Mouse (Mus musculus): ENCODE results near the gene Btg4. TPM values are rescaled to one million over a fixed set of nuclear protein-coding genes. Genes with fewer than 3 reads are reported as not detected.
A peak's percentile ranks its signal among the peaks of the same experiment; 100 is the strongest.

Btg4 gene
- total and polyA plus RNA-seq, 3 experiments: not detected

DNA sequence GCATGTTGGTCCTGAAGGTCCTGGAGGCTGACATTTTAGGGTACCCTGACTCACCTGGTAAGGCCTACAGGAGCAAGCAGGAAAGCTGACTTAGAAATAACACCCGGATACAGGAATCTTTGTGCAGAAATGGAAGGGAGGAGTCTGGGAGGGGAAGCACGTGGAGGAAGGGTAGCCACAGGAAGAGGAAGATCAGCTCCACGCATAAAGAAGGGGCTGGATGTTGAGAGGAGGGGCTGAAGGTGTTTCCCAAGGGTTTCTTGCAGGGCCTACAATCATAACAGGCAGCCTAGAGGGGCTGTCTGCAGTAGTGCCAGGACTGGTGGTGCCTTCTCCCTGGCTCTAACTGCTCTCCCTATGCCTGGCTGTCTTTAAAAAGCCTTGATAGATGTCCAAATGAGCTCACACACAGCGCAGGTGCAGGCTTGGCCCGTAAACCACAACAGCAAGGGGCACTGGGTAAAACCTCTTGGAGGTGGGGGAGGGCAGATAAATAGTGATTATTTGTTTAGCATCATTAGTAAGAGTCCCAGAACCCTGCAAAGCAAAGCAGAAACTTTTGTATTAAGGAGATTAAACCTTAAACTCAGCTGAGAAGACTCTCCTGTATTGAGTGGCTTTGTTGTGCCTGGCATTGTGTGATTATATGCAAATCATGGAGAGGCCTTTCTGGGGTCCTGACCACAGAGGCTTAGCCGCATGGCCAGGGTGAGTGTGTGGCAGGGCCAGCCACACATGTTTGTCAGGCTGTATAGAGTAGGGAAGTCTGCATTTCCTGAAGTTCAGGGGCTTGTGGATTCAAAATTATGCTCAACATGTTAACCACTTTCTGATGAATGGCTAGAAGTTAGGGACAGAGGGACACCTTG is 104.8 kb downstream of the Btg4 start, which contains the start of gene Gm32742 (continued):
- TF ChIP-seq IRF4 (IDR thresholded peaks at IDR 0.05; ENCODE audit: low read depth, low read length): peak; percentile 36
- TF ChIP-seq CHD1 (IDR thresholded peaks at IDR 0.05; ENCODE audit: low read depth, low read length): no peak
- TF ChIP-seq NELFE (IDR thresholded peaks at IDR 0.05; ENCODE audit: low read depth, low read length): no peak
- TF ChIP-seq ZC3H11A (IDR thresholded peaks at IDR 0.05; ENCODE audit: low read depth, low read length): no peak
- TF ChIP-seq CHD2 (IDR thresholded peaks at IDR 0.05; ENCODE audit: low read length): peak; percentile 65; the same call in 1 of the 2 replicates
- TF ChIP-seq UBTF (IDR thresholded peaks at IDR 0.05; ENCODE audit: low read depth, low read length): no peak
- TF ChIP-seq MYC (IDR thresholded peaks at IDR 0.05; ENCODE audit: low read depth, low read length): peak; percentile 64; the same call in 1 of the 2 replicates
- peak; percentile 75 for TF ChIP-seq EP300 (IDR thresholded peaks at IDR 0.05; ENCODE audit: low read length)
- TF ChIP-seq CTCF (conservative IDR thresholded peaks at IDR 0.05 in 1 of 2, IDR thresholded peaks at IDR 0.05 in 1 of 2; ENCODE audit: low read depth in 2 of 2, low read length in 2 of 2): no peak
- TF ChIP-seq ZNF384 (IDR thresholded peaks at IDR 0.05; ENCODE audit: low read depth, low read length): no peak
- peak; percentile 65 for TF ChIP-seq BHLHE40 (IDR thresholded peaks at IDR 0.05; ENCODE audit: low read depth, low read length)
- TF ChIP-seq TCF12 (IDR thresholded peaks at IDR 0.05; ENCODE audit: low read depth, low read length): peak; percentile 48
- no peak for TF ChIP-seq KAT2A (IDR thresholded peaks at IDR 0.05; ENCODE audit: insufficient replicate concordance, low read length)
- TF ChIP-seq USF2 (conservative IDR thresholded peaks at IDR 0.05; ENCODE audit: low read depth, low read length): no peak
- TF ChIP-seq POLR2AphosphoS2 (IDR thresholded peaks at IDR 0.05; ENCODE audit: low read depth, low read length): no peak

DNA sequence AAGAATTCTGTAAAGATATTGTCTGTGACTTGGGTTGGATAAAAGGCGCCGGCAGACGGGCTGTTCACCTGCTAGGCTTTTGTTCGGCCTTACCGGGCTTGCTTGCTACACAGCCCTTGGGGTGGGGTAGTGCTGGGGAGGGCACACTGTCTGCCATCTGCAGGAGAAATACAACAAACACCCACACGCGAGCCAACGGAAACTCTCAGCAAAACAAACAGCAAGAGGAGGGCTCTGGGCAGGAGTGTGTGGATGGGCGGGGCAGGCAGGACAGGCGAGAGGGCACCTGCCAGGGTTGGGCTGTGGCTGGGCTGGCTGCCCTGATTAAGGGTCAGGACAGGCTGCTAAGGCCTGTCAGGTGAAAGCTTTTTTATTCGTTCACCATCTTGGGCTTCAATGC is 107.3 kb downstream of the Btg4 start:
- Histone ChIP-seq H3K79me2 (replicated peaks; ENCODE audit: control insufficient read depth, extremely low read depth, insufficient read depth, poor library complexity, severe bottlenecking) (no peaks in the 10 kb centered on the region), H3K36me3 (replicated peaks in 1 of 2; ENCODE audit: control insufficient read depth in 1 of 2, insufficient read depth in 1 of 2, low read length in 1 of 2) (no peaks in the 10 kb centered on the region), H3K27me3 (replicated peaks) (no peaks in the 10 kb centered on the region), H3K4me1 (ENCODE audit: control insufficient read depth in 1 of 2, insufficient read depth in 2 of 2) (peaks cover 28 to 45% of the 10 kb centered on the region in 2 experiments), H3K4me2 (ENCODE audit: insufficient read depth, low read depth, poor library complexity, severe bottlenecking) (no peak overlapping the region), H3K27ac (ENCODE audit: insufficient read depth, low read depth) (no peak overlapping the region), H3K4me3 (replicated peaks in 1 of 3; ENCODE audit: low read depth in 2 of 3, low read length in 2 of 3, poor library complexity in 1 of 3) (no peak overlapping the region), H3K9ac (ENCODE audit: insufficient read depth, low read depth) (no peak overlapping the region), H3K9me3 (replicated peaks; ENCODE audit: low read length) (no peaks in the 10 kb centered on the region)
- dilution Hi-C loops (cut with MboI; ENCODE audit: extremely low pct_ligation_motif_present, extremely low pct_unique_long_range_greater_than_20kb, low sequenced_read_pairs) (no loop called here), in situ Hi-C loops (cut with MboI; ENCODE audit: low pct_ligation_motif_present, low pct_unique_long_range_greater_than_20kb, low sequenced_read_pairs) (loop anchor here (25.0 kb wide), 2 partner anchors 594 to 744 kb away; partner anchors contain the start of gene Arhgap20)
- no peak for DNase-seq (ENCODE audit: extremely low read depth)
- no peak for TF ChIP-seq HCFC1 (IDR thresholded peaks at IDR 0.05; ENCODE audit: low read depth, low read length)
- TF ChIP-seq SMC3 (IDR thresholded peaks at IDR 0.05; ENCODE audit: low read depth, low read length): no peak

DNA sequence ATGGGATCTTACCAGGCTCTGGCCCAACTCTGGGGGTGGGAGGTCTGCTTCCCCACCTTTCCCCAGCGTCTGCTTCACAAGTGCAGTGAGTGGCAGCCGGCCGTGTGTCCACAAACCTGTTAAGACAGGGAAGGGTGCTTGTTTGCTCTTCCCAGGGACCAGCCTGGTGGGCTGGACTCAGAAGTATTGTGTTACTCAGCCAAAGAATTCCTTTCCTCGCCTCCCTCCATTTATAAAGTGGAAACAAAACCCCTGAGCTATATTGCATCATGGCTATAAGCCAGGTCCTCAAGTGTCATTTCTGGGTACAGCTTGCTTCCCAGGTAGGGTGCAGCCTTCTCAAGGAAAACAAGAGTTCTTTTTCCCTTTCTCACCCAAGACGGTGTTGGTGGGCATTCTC is 108.0 kb downstream of the Btg4 start:
- H3K27me3 ChIP-seq (replicated peaks): no peaks in the 10 kb centered on the region
- in situ Hi-C loops (cut with MboI; ENCODE audit: low pct_ligation_motif_present, low pct_unique_long_range_greater_than_20kb, low sequenced_read_pairs): loop anchor here (25.0 kb wide), 2 partner anchors 594 to 744 kb away; partner anchors contain the start of gene Arhgap20
- no peaks in the 10 kb centered on the region for H3K79me2 ChIP-seq (replicated peaks; ENCODE audit: control insufficient read depth, extremely low read depth, insufficient read depth, poor library complexity, severe bottlenecking)
- dilution Hi-C loops (cut with MboI; ENCODE audit: extremely low pct_ligation_motif_present, extremely low pct_unique_long_range_greater_than_20kb, low sequenced_read_pairs): no loop called here
- H3K9me3 ChIP-seq (replicated peaks; ENCODE audit: low read length): no peaks in the 10 kb centered on the region
- TF ChIP-seq CHD2 (IDR thresholded peaks at IDR 0.05; ENCODE audit: low read length) (no peak), UBTF (IDR thresholded peaks at IDR 0.05; ENCODE audit: low read depth, low read length) (no peak), RAD21 (IDR thresholded peaks at IDR 0.05; ENCODE audit: low read depth, low read length) (no peak), KAT2A (IDR thresholded peaks at IDR 0.05; ENCODE audit: insufficient replicate concordance, low read length) (no peak), SIN3A (IDR thresholded peaks at IDR 0.05; ENCODE audit: low read length) (no peak), ZMIZ1 (IDR thresholded peaks at IDR 0.05; ENCODE audit: low read depth, low read length) (no peak), MXI1 (IDR thresholded peaks at IDR 0.05; ENCODE audit: low read depth, low read length) (no peak), ZNF384 (IDR thresholded peaks at IDR 0.05; ENCODE audit: low read depth, low read length) (no peak), IRF4 (IDR thresholded peaks at IDR 0.05; ENCODE audit: low read depth, low read length) (no peak), RCOR1 (conservative IDR thresholded peaks at IDR 0.05; ENCODE audit: low read depth, low read length) (no peak), USF2 (conservative IDR thresholded peaks at IDR 0.05; ENCODE audit: low read depth, low read length) (no peak), POLR2A (IDR thresholded peaks at IDR 0.05; ENCODE audit: low read depth, low read length) (no peak), CHD1 (IDR thresholded peaks at IDR 0.05; ENCODE audit: low read depth, low read length) (no peak), MAZ (IDR thresholded peaks at IDR 0.05; ENCODE audit: low read depth, low read length) (no peak), JUN (IDR thresholded peaks at IDR 0.05; ENCODE audit: insufficient read depth, low read depth, low read length) (no peak)
- H3K4me1 ChIP-seq (ENCODE audit: control insufficient read depth in 1 of 2, insufficient read depth in 2 of 2): peaks cover 26 to 38% of the 10 kb centered on the region in 2 experiments
- DNase-seq (ENCODE audit: extremely low read depth): no peak
- H3K27ac ChIP-seq (ENCODE audit: insufficient read depth, low read depth): no peak overlapping the region
- no peak overlapping the region for H3K4me2 ChIP-seq (ENCODE audit: insufficient read depth, low read depth, poor library complexity, severe bottlenecking)
- no peak overlapping the region for H3K9ac ChIP-seq (ENCODE audit: insufficient read depth, low read depth)
- H3K36me3 ChIP-seq (replicated peaks in 1 of 2; ENCODE audit: control insufficient read depth in 1 of 2, insufficient read depth in 1 of 2, low read length in 1 of 2): no peaks in the 10 kb centered on the region
- no peak overlapping the region for H3K4me3 ChIP-seq (replicated peaks in 1 of 3; ENCODE audit: low read depth in 2 of 3, low read length in 2 of 3, poor library complexity in 1 of 3)

Data from CH12.LX (cell line).